Mouse (Mus musculus) bone marrow macrophage, adult 2 months (primary cell): ENCODE results near the gene Gnpat. TPM values are rescaled to one million over a fixed set of nuclear protein-coding genes. Genes with fewer than 3 reads are reported as not detected.

Experiments used
- H3K27ac ChIP-seq: 2 replicates; pipeline ENCODE4 v1.5.1; 2012; ENCODE audit warnings: low read depth, low read length; ENCODE audit not compliant: insufficient read depth
- H3K4me1 ChIP-seq: 2 replicates; pipeline ENCODE4 v1.6.1; 2012; ENCODE audit warnings: low read length; ENCODE audit not compliant: control insufficient read depth, insufficient read depth
- H3K4me3 ChIP-seq: 2 replicates; pipeline ENCODE4 v1.5.1; 2012; ENCODE audit warnings: mild to moderate bottlenecking, low read length, moderate library complexity; ENCODE audit not compliant: insufficient read depth
- CTCF ChIP-seq: IDR thresholded peaks from 2 replicates; pipeline ENCODE4 v1.5.1; 2012; ENCODE audit warnings: low read depth, mild to moderate bottlenecking, low read length, moderate library complexity
- POLR2A ChIP-seq: IDR thresholded peaks from 2 replicates; pipeline ENCODE4 v1.6.1; 2012; ENCODE audit warnings: mild to moderate bottlenecking, low read depth, low read length, borderline replicate concordance
- polyA plus RNA-seq: library from polyadenylated mRNA; stranded (reverse); fragments of >200 nt; gene quantifications from 2 replicates; pipeline ENCODE4 v1.2.4, GENCODE M21; 2012; ENCODE audit not compliant: missing spikeins, insufficient read depth, insufficient read length

Gnpat gene
- polyA plus RNA-seq, 1 experiment = 34.6 TPM

- Histone ChIP-seq H3K4me1 (peaks cover 18% of the 10 kb centered on the region), H3K4me3 (no peak overlapping the region), H3K27ac (no peak overlapping the region)
- TF ChIP-seq POLR2A = no peak
- no peak for TF ChIP-seq CTCF
Measured at GRCm38 (mm10) chr8:124828561-124829240, 34.1 kb upstream of the Gnpat start.

GRCm38 (mm10) chr8:124830050-124830449, 32.8 kb upstream of the Gnpat start:
- no peak overlapping the region for H3K4me3 ChIP-seq
- H3K27ac ChIP-seq = no peak overlapping the region
- H3K4me1 ChIP-seq = peaks cover 18% of the 10 kb centered on the region
- TF ChIP-seq POLR2A (no peak), CTCF (no peak)

GRCm38 (mm10) chr8:124831531-124831930, 31.3 kb upstream of the Gnpat start:
- Histone ChIP-seq H3K4me3 (no peak overlapping the region), H3K4me1 (peaks cover 17% of the 10 kb centered on the region), H3K27ac (no peak overlapping the region)
- TF ChIP-seq CTCF = no peak
- no peak for TF ChIP-seq POLR2A

GRCm38 (mm10) chr8:124831941-124832340, 30.9 kb upstream of the Gnpat start:
- Histone ChIP-seq H3K4me1 (peaks cover 15% of the 10 kb centered on the region), H3K4me3 (no peak overlapping the region), H3K27ac (no peak overlapping the region)
- TF ChIP-seq CTCF (no peak), POLR2A (no peak)

GRCm38 (mm10) chr8:124833430-124834205, 29.2 kb upstream of the Gnpat start:
- Histone ChIP-seq H3K27ac (no peak overlapping the region), H3K4me1 (peaks cover 12% of the 10 kb centered on the region), H3K4me3 (no peak overlapping the region)
- TF ChIP-seq POLR2A = no peak
- no peak for TF ChIP-seq CTCF

- Histone ChIP-seq H3K4me1 (peaks cover under 1% of the 10 kb centered on the region), H3K4me3 (no peak overlapping the region), H3K27ac (no peak overlapping the region)
- TF ChIP-seq POLR2A = no peak
- TF ChIP-seq CTCF = no peak
Measured at GRCm38 (mm10) chr8:124835848-124836247, 27.0 kb upstream of the Gnpat start.

- Histone ChIP-seq H3K4me1 (no peaks in the 10 kb centered on the region; the same call in 1 of the 2 replicates), H3K27ac (no peak overlapping the region), H3K4me3 (no peak overlapping the region)
- TF ChIP-seq CTCF (no peak), POLR2A (no peak)
Measured at GRCm38 (mm10) chr8:124836273-124836672, 26.6 kb upstream of the Gnpat start.

- Histone ChIP-seq H3K4me1 (no peaks in the 10 kb centered on the region), H3K27ac (no peak overlapping the region), H3K4me3 (no peak overlapping the region)
- TF ChIP-seq POLR2A = no peak
- no peak for TF ChIP-seq CTCF
Measured at GRCm38 (mm10) chr8:124836907-124837306, 25.9 kb upstream of the Gnpat start.

GRCm38 (mm10) chr8:124837956-124838355, 24.9 kb upstream of the Gnpat start:
- Histone ChIP-seq H3K4me1 (no peaks in the 10 kb centered on the region), H3K4me3 (no peak overlapping the region), H3K27ac (no peak overlapping the region)
- TF ChIP-seq POLR2A (no peak), CTCF (no peak)

- Histone ChIP-seq H3K4me3 (no peak overlapping the region), H3K27ac (no peak overlapping the region), H3K4me1 (no peaks in the 10 kb centered on the region)
- TF ChIP-seq CTCF = no peak
- no peak for TF ChIP-seq POLR2A
Measured at GRCm38 (mm10) chr8:124839371-124839770, 23.5 kb upstream of the Gnpat start.
